Mouse (Mus musculus): Measurements from ENCODE around the gene Rgs10. TPM values are rescaled to one million over a fixed set of nuclear protein-coding genes. Genes with fewer than 3 reads are reported as not detected.

Rgs10 gene
- polyA plus RNA-seq, 1 experiment from 2014 or later = 32.3 TPM

DNA sequence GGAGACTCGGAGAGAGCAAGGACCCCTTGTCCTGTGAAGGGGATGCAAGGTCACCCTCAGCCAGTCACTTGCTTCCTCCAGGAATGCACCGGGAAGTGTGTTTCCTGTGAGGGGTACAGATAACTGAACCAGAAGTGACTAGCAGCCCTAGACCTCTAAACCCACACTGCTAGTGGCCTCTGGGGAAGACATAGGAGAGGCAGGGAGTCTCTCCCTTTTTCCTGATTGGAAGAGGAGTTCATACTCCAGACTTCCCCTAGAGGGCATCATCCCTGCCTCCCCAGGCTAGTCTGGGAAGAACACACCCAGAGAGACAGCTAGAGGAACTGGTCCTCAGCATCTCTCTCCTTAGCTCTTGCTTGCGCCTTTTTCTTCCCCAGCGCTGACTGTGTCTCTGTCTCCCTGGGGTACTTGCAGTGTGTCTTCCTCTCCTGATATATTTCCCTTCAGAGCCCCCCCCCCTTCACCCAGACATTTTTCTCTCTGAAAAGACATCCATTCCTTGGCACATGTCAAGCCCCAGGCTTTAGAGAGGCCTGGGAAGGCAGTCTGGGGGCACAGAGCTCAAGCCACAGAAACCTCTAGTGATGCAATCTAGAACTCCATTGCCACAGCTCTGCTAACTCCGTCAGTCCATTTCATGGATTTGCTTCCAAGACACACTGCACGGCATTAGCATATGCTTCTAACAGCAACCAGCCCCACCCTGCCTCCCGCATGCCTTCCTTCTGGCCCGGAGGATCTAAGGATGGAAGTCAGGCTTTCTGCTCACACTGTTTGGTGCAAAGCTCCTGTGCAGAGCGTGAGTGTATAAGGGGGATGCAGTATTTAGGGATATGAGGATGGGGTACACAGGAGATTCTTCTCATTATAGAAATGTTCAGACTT is 61.4 kb downstream of the Rgs10 start:
- no peak for DNase-seq

DNA sequence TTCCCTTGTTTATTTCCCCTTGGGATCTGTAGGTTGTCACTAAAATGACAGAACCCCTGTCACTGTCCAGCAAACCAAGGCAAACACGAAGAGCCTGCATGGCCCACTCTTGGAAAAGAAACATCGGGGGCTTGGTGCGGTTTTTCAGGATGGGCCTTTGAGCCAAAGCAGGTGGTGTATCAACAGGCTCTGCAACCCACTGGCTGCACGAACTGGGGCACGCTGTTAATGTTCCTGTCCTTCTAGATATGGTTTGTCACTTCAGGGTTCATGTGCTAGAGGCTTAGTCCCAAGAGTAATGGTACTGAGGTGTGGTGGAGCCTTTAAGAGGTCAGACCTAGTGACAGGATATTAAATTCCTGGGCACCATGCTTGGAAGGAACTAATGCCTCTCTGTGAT is 63.1 kb downstream of the Rgs10 start:
- H3K27ac ChIP-seq (ENCODE audit: low read depth) = no peak overlapping the region
- no peaks in the 10 kb centered on the region for H3K36me3 ChIP-seq (replicated peaks; ENCODE audit: insufficient read depth, low read length)
- no peak overlapping the region for H3K4me2 ChIP-seq (ENCODE audit: low read depth, low read length)
- TF ChIP-seq CTCF (IDR thresholded peaks at IDR 0.05; ENCODE audit: low read depth) = no peak
- TF ChIP-seq EP300 (IDR thresholded peaks at IDR 0.05; ENCODE audit: low read depth) = no peak
- no peak for DNase-seq
- H3K27me3 ChIP-seq (ENCODE audit: insufficient read depth, low read length) = no peaks in the 10 kb centered on the region
- H3K9ac ChIP-seq (replicated peaks) = no peak overlapping the region
- H3K9me3 ChIP-seq (ENCODE audit: low read length) = no peaks in the 10 kb centered on the region
- no peak for ATAC-seq
- H3K4me1 ChIP-seq (ENCODE audit: insufficient read depth) = no peaks in the 10 kb centered on the region
- WGBS (ENCODE audit: insufficient replicate concordance) = 87% methylated on average over 5 of the region's 5 CpGs
- H3K4me3 ChIP-seq (ENCODE audit: low read depth, low read length) = no peak overlapping the region

More for the DNA sequence above, 61.4 kb downstream of the Rgs10 start:
- no peaks in the 10 kb centered on the region for H3K27me3 ChIP-seq (ENCODE audit: insufficient read depth, low read length)
- no peak overlapping the region for H3K4me3 ChIP-seq (ENCODE audit: low read depth, low read length)
- H3K9me3 ChIP-seq (ENCODE audit: low read length) = no peaks in the 10 kb centered on the region
- ATAC-seq = peak; percentile 44; the same call in 1 of the 2 replicates
- TF ChIP-seq CTCF (IDR thresholded peaks at IDR 0.05; ENCODE audit: low read depth) (peak; percentile 64), EP300 (IDR thresholded peaks at IDR 0.05; ENCODE audit: low read depth) (no peak)
- WGBS (ENCODE audit: insufficient replicate concordance) = 55% methylated on average over 9 of the region's 9 CpGs
- H3K4me2 ChIP-seq (ENCODE audit: low read depth, low read length) = no peak overlapping the region
- no peak overlapping the region for H3K27ac ChIP-seq (ENCODE audit: low read depth)
- no peaks in the 10 kb centered on the region for H3K36me3 ChIP-seq (replicated peaks; ENCODE audit: insufficient read depth, low read length)
- H3K9ac ChIP-seq (replicated peaks) = no peak overlapping the region
- no peaks in the 10 kb centered on the region for H3K4me1 ChIP-seq (ENCODE audit: insufficient read depth)

DNA sequence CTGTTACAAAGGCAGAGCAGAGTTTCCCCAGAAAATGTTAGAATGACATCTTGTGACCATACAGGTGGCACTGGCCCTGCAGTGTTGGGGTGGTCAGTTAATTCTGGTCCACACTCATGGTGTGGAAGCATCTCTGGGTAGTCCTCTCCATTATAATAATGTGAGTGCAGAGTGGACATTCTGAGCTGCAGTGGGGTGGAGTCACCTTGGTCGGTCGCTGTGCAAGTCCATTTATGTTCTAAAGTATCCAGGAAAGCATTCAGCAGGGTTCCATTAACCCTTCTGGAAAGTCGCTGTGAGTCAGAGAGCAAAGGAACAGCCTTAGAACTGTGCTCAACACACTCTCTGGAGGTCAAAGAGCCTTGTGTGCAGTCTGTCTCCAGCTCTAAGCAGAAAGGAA is 65.8 kb downstream of the Rgs10 start:
- no peaks in the 10 kb centered on the region for H3K27me3 ChIP-seq (ENCODE audit: insufficient read depth, low read length)
- TF ChIP-seq CTCF (IDR thresholded peaks at IDR 0.05; ENCODE audit: low read depth) (no peak), EP300 (IDR thresholded peaks at IDR 0.05; ENCODE audit: low read depth) (no peak)
- no peak overlapping the region for H3K9ac ChIP-seq (replicated peaks)
- 59% methylated on average over 3 of the region's 3 CpGs for WGBS (ENCODE audit: insufficient replicate concordance)
- no peaks in the 10 kb centered on the region for H3K9me3 ChIP-seq (ENCODE audit: low read length)
- H3K4me2 ChIP-seq (ENCODE audit: low read depth, low read length) = no peak overlapping the region
- H3K4me1 ChIP-seq (ENCODE audit: insufficient read depth) = no peaks in the 10 kb centered on the region
- no peak overlapping the region for H3K4me3 ChIP-seq (ENCODE audit: low read depth, low read length)
- DNase-seq (no peak), ATAC-seq (no peak)
- no peaks in the 10 kb centered on the region for H3K36me3 ChIP-seq (replicated peaks; ENCODE audit: insufficient read depth, low read length)
- H3K27ac ChIP-seq (ENCODE audit: low read depth) = no peak overlapping the region

DNA sequence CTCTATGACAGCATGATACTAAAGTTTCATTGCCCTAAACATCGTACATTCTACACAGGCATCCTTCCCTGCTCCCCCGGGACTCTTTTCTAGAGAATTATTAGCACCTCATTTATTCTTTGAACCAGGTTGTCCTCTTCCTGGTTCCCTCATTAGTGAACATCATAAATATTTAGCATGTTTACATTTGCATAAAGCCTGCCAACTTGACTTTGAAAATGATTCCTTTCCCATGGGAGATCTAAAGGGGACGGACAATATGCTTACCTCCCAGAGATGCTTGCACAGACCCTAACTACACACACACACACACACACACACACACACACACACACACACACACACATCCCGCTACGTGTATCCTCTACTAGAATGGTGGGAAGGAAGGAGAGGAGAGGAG is 67.4 kb downstream of the Rgs10 start:
- Histone ChIP-seq H3K9me3 (ENCODE audit: low read length) (no peaks in the 10 kb centered on the region), H3K27ac (ENCODE audit: low read depth) (no peak overlapping the region), H3K36me3 (replicated peaks; ENCODE audit: insufficient read depth, low read length) (no peaks in the 10 kb centered on the region), H3K27me3 (ENCODE audit: insufficient read depth, low read length) (no peaks in the 10 kb centered on the region), H3K4me2 (ENCODE audit: low read depth, low read length) (no peak overlapping the region), H3K4me1 (ENCODE audit: insufficient read depth) (no peaks in the 10 kb centered on the region), H3K9ac (replicated peaks) (no peak overlapping the region), H3K4me3 (ENCODE audit: low read depth, low read length) (no peak overlapping the region)
- 73% methylated on average over 3 of the region's 5 CpGs for WGBS (ENCODE audit: insufficient replicate concordance)
- no peak for TF ChIP-seq EP300 (IDR thresholded peaks at IDR 0.05; ENCODE audit: low read depth)
- no peak for TF ChIP-seq CTCF (IDR thresholded peaks at IDR 0.05; ENCODE audit: low read depth)
- DNase-seq (no peak), ATAC-seq (no peak)

DNA sequence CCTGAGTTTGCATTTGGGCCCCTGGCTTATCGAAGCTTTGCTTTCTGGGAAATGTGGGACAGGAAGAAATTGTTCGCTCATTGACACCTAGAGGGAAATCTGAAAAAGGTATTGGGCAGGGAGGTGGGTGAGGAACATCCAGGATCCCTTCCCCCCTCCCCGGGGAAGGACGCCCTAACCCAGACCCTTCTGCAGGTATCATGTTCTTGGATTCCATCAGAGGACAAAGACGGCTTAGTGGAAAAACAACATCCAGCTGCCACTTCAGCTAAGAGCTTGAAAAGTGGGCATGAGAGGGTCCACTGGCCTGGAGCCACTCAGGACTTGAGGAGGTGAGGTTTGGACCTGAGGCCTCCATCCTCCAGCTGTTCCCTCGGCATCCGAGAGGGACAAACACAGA is 68.2 kb downstream of the Rgs10 start:
- WGBS (ENCODE audit: insufficient replicate concordance) = 73% methylated on average over 7 of the region's 7 CpGs
- DNase-seq = no peak
- no peak for ATAC-seq
- TF ChIP-seq EP300 (IDR thresholded peaks at IDR 0.05; ENCODE audit: low read depth) (no peak), CTCF (IDR thresholded peaks at IDR 0.05; ENCODE audit: low read depth) (no peak)
- Histone ChIP-seq H3K9me3 (ENCODE audit: low read length) (no peaks in the 10 kb centered on the region), H3K27me3 (ENCODE audit: insufficient read depth, low read length) (no peaks in the 10 kb centered on the region), H3K4me2 (ENCODE audit: low read depth, low read length) (no peak overlapping the region), H3K4me1 (ENCODE audit: insufficient read depth) (no peaks in the 10 kb centered on the region), H3K4me3 (ENCODE audit: low read depth, low read length) (no peak overlapping the region), H3K27ac (ENCODE audit: low read depth) (no peak overlapping the region), H3K9ac (replicated peaks) (no peak overlapping the region), H3K36me3 (replicated peaks; ENCODE audit: insufficient read depth, low read length) (no peaks in the 10 kb centered on the region)

DNA sequence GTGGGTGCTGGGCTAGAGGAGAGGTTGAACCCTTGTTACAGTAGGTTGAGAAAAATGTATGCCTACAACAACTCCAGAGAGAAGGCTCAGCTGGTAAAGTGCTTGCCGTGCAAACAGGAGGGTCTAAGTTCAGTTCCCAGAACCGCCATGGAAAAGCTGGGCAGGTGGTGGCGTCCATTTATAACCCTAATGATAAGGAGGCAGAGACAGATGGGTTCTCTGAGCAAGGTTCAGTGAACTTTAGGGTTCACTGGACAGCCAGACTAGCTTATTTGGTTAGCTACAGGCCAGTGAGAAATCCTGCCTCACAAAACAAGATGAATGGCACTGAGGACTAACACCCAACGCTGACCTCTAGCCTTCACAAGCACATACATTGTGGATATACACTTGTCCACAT is 68.8 kb downstream of the Rgs10 start:
- H3K4me2 ChIP-seq (ENCODE audit: low read depth, low read length) = no peak overlapping the region
- TF ChIP-seq EP300 (IDR thresholded peaks at IDR 0.05; ENCODE audit: low read depth) (no peak), CTCF (IDR thresholded peaks at IDR 0.05; ENCODE audit: low read depth) (no peak)
- ATAC-seq (no peak), DNase-seq (no peak)
- H3K27ac ChIP-seq (ENCODE audit: low read depth) = no peak overlapping the region
- H3K4me3 ChIP-seq (ENCODE audit: low read depth, low read length) = no peak overlapping the region
- no peaks in the 10 kb centered on the region for H3K9me3 ChIP-seq (ENCODE audit: low read length)
- no peaks in the 10 kb centered on the region for H3K27me3 ChIP-seq (ENCODE audit: insufficient read depth, low read length)
- H3K4me1 ChIP-seq (ENCODE audit: insufficient read depth) = no peaks in the 10 kb centered on the region
- 62% methylated on average over 4 of the region's 4 CpGs for WGBS (ENCODE audit: insufficient replicate concordance)
- no peaks in the 10 kb centered on the region for H3K36me3 ChIP-seq (replicated peaks; ENCODE audit: insufficient read depth, low read length)
- no peak overlapping the region for H3K9ac ChIP-seq (replicated peaks)
